Mouse (Mus musculus): Measurements from ENCODE around the gene Rpl19.

Gene Rpl19

GRCm38 (mm10) chr11:97998898-97999608 is 27.5 kb upstream of the Rpl19 start:
- in situ Hi-C loops (cut with MboI, MseI), result no loop called here

GRCm38 (mm10) chr11:97999748-98000147 is 26.8 kb upstream of the Rpl19 start:
- in situ Hi-C loops (cut with MboI, MseI), result no loop called here

GRCm38 (mm10) chr11:98000378-98001140 is 26.0 kb upstream of the Rpl19 start:
- in situ Hi-C loops (cut with MboI, MseI), result no loop called here

GRCm38 (mm10) chr11:98001351-98001824 is 25.1 kb upstream of the Rpl19 start:
- in situ Hi-C loops (cut with MboI, MseI), result no loop called here

GRCm38 (mm10) chr11:98001986-98002385 is 24.5 kb upstream of the Rpl19 start:
- in situ Hi-C loops (cut with MboI, MseI), result no loop called here

- in situ Hi-C loops (cut with MboI, MseI), result no loop called here
Measured at GRCm38 (mm10) chr11:98002627-98003026, 23.9 kb upstream of the Rpl19 start.

GRCm38 (mm10) chr11:98003171-98003671 is 23.3 kb upstream of the Rpl19 start:
- in situ Hi-C loops (cut with MboI, MseI), result no loop called here

GRCm38 (mm10) chr11:98004161-98004560 is 22.3 kb upstream of the Rpl19 start:
- in situ Hi-C loops (cut with MboI, MseI), result no loop called here

- in situ Hi-C loops (cut with MboI, MseI), result no loop called here
Measured at GRCm38 (mm10) chr11:98005076-98005475, 21.4 kb upstream of the Rpl19 start.

- in situ Hi-C loops (cut with MboI, MseI), result no loop called here
Measured at GRCm38 (mm10) chr11:98005686-98006085, 20.8 kb upstream of the Rpl19 start.

GRCm38 (mm10) chr11:98008087-98008486 is 18.4 kb upstream of the Rpl19 start:
- in situ Hi-C loops (cut with MboI, MseI), result no loop called here

- in situ Hi-C loops (cut with MboI, MseI), result no loop called here
Measured at GRCm38 (mm10) chr11:98011716-98012115, 14.8 kb upstream of the Rpl19 start.

GRCm38 (mm10) chr11:98012831-98013230 is 13.7 kb upstream of the Rpl19 start:
- in situ Hi-C loops (cut with MboI, MseI), result no loop called here

GRCm38 (mm10) chr11:98016177-98016576 is 10.3 kb upstream of the Rpl19 start:
- in situ Hi-C loops (cut with MboI, MseI), result no loop called here

GRCm38 (mm10) chr11:98016824-98017223 is 9.7 kb upstream of the Rpl19 start:
- in situ Hi-C loops (cut with MboI, MseI), result no loop called here

- in situ Hi-C loops (cut with MboI, MseI), result no loop called here
Measured at GRCm38 (mm10) chr11:98018222-98018621, 8.3 kb upstream of the Rpl19 start.

- in situ Hi-C loops (cut with MboI, MseI), result no loop called here
Measured at GRCm38 (mm10) chr11:98018858-98019641, 7.5 kb upstream of the Rpl19 start.

- in situ Hi-C loops (cut with MboI, MseI), result no loop called here
Measured at GRCm38 (mm10) chr11:98019883-98020610, 6.5 kb upstream of the Rpl19 start.

GRCm38 (mm10) chr11:98020710-98021109 is 5.8 kb upstream of the Rpl19 start:
- in situ Hi-C loops (cut with MboI, MseI), result no loop called here

GRCm38 (mm10) chr11:98021118-98021517 is 5.4 kb upstream of the Rpl19 start:
- in situ Hi-C loops (cut with MboI, MseI), result no loop called here

- in situ Hi-C loops (cut with MboI, MseI), result no loop called here
Measured at GRCm38 (mm10) chr11:98021565-98022252, 4.8 kb upstream of the Rpl19 start.
